Mouse (Mus musculus): ENCODE measurements around the gene Bco2.

DNA sequence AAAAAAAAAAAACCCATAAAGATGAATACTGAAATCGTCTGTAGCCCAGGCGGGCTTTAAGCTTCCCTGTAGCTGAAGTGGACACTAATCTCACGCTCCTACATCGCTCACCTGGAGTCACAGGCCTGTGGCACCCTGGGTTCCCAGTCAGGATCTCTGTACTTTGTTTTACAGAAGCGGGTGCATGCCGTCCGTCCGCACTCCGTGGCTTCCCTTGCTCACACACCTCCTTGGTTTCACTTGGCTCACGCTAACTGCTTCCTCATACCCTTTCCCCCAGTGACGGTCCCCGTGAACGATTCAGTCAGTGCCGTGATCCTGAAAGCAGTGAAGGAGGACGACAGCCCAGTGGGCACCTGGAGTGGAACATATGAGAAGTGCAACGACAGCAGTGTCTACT lies 56.2 kb downstream of the Bco2 start:
- no peak for TF ChIP-seq CHD2 (IDR thresholded peaks at IDR 0.05; ENCODE audit: low read length)
- TF ChIP-seq CTCF (IDR thresholded peaks at IDR 0.05 in 2 of 3, conservative IDR thresholded peaks at IDR 0.05 in 1 of 3; ENCODE audit: control insufficient read depth in 1 of 3, insufficient read depth in 1 of 3, low read depth in 2 of 3, low read length in 3 of 3, poor library complexity in 1 of 3, severe bottlenecking in 1 of 3): no peak
- TF ChIP-seq CHD1 (IDR thresholded peaks at IDR 0.05; ENCODE audit: low read depth, low read length): no peak

Data from MEL (cell line).